Mouse (Mus musculus) embryonic facial prominence, embryonic 11.5 days (tissue): ENCODE measurements at regions not wholly inside any gene's neighbourhood (a gene's known extent, or its start where the extent isn't known, plus 50 kb on each side); places are given as distances from the start of the nearest gene placed in this dataset.

Experiments
- ATAC-seq: fragments of 200-750 bp; cut with Nextera tagmentation; replicated peaks from 2 replicates; pipeline ENCODE4 v1.8.0; 2017; ENCODE audit warnings: low read depth; ENCODE audit not compliant: insufficient number of reproducible peaks, low FRiP score, low TSS enrichment
- DNase-seq: peaks from one replicate; pipeline ENCODE4 v3.0.0-alpha.2; 2015; ENCODE audit warnings: low spot score
- H3K27ac ChIP-seq: fragments of 300-500 bp; sonication (generic); replicated peaks from 2 replicates; pipeline ENCODE4 v1.5.1; 2014; ENCODE audit warnings: mild to moderate bottlenecking, low read depth, low read length, control low read depth
- H3K27me3 ChIP-seq: fragments of 300-500 bp; sonication (generic); 2 replicates; pipeline ENCODE4 v1.6.1; 2014; ENCODE audit warnings: mild to moderate bottlenecking, low read length, moderate library complexity, mixed read lengths; ENCODE audit not compliant: control insufficient read depth, insufficient read depth
- H3K36me3 ChIP-seq: fragments of 300-500 bp; sonication (generic); replicated peaks from 2 replicates; pipeline ENCODE4 v1.6.1; 2014; ENCODE audit warnings: low read depth, mild to moderate bottlenecking, low read length, moderate library complexity, mixed read lengths; ENCODE audit not compliant: control insufficient read depth, insufficient read depth
- H3K4me1 ChIP-seq: fragments of 300-500 bp; sonication (generic); 2 replicates; pipeline ENCODE4 v1.6.1; 2014; ENCODE audit warnings: low read length, mixed read lengths; ENCODE audit not compliant: control insufficient read depth, insufficient read depth
- H3K4me2 ChIP-seq: fragments of 300-500 bp; sonication (generic); 2 replicates; pipeline ENCODE4 v1.6.1; 2014; ENCODE audit warnings: low read depth, mild to moderate bottlenecking, control low read depth, low read length, moderate library complexity
- H3K4me3 ChIP-seq: fragments of 300-500 bp; sonication (generic); 2 replicates; pipeline ENCODE4 v1.5.1; 2014; ENCODE audit warnings: low read depth, low read length, control low read depth
- H3K9ac ChIP-seq: fragments of 300-500 bp; sonication (generic); replicated peaks from 2 replicates; pipeline ENCODE4 v1.6.1; 2014; ENCODE audit warnings: mild to moderate bottlenecking, control low read depth, low read length
- H3K9me3 ChIP-seq: fragments of 300-500 bp; sonication (generic); replicated peaks from 2 replicates; pipeline ENCODE4 v1.6.1; 2016; ENCODE audit warnings: mild to moderate bottlenecking, low read length, inconsistent platforms, mixed read lengths; ENCODE audit not compliant: control insufficient read depth
- WGBS: fragments of 180-500 bp; shearing (Covaris S2); extraction: QIAGEN DNeasy Blood & Tissue Kit; methylation state at CpG from one replicate; pipeline ENCODE4 v1.1.7; 2014; 5-methylcytosine and 5-hydroxymethylcytosine counted together

DNA sequence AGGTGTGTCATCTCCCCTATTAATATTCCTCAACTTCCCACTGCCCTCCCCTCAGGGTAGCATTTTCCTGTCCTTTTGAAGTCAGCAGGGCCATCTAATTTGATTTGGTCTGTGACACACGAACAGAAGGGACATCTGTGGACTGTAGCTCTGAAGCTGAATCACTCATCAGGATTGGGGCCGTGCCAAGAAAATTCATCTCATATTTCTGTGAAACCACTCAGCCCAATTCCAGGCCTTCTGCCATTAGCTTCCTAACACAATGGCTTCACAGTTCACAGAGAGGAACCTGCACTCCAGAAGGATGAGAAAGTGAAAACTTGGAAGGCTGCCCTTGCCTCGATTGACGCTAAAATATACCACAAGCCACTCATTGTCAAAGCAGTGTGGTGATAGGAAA, 86.1 kb downstream of the Abhd5 start:
- H3K4me3 ChIP-seq: no peak overlapping the region
- no peak overlapping the region for H3K27ac ChIP-seq
- H3K9me3 ChIP-seq: no peaks in the 10 kb centered on the region
- H3K4me1 ChIP-seq: no peaks in the 10 kb centered on the region
- no peak for DNase-seq
- no peaks in the 10 kb centered on the region for H3K36me3 ChIP-seq
- H3K4me2 ChIP-seq: no peak overlapping the region
- no peak overlapping the region for H3K9ac ChIP-seq
- ATAC-seq: no peak
- no peaks in the 10 kb centered on the region for H3K27me3 ChIP-seq
- 79% methylated on average over 4 of the region's 4 CpGs for WGBS

DNA sequence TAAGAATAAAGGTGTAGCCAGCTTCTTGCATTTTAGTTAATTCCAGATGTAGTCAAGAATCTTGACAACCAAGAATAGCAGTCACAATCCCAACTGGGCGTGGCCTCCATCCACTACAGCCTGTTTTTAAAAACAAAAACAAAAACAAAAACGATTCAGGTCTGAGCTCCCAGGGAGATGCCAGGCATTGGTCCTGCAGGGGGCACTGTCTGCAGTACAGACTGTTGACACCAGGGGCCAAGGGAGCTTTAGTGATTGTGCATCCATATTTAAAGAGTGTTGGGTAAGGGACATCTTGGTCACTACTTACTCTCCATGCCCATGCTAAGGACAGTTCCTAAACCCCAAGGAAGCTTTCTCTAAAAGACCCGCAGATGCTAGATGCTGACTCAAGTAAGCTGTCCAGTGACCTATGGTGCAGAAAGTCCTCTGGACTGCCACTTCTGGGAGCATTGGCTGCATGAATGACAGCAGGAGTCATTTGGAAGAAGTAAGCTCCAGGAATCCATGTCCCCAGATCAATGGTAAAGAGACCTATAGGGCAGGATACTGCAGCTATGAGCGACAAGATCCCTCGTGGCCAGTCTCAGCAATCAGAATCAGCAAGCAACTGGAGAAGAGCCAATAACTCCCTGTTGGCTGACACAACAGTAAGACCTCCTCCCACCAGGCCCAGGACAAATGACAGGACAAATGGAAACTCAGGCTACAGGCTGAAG, 95.1 kb downstream of the Abhd5 start:
- DNase-seq: no peak
- WGBS: 77% methylated on average over 5 of the region's 5 CpGs
- H3K4me3 ChIP-seq: no peak overlapping the region
- ATAC-seq: no peak
- H3K9me3 ChIP-seq: no peaks in the 10 kb centered on the region
- no peaks in the 10 kb centered on the region for H3K4me1 ChIP-seq
- H3K36me3 ChIP-seq: no peaks in the 10 kb centered on the region
- H3K27me3 ChIP-seq: no peaks in the 10 kb centered on the region
- H3K9ac ChIP-seq: no peak overlapping the region
- H3K4me2 ChIP-seq: no peak overlapping the region
- no peak overlapping the region for H3K27ac ChIP-seq

DNA sequence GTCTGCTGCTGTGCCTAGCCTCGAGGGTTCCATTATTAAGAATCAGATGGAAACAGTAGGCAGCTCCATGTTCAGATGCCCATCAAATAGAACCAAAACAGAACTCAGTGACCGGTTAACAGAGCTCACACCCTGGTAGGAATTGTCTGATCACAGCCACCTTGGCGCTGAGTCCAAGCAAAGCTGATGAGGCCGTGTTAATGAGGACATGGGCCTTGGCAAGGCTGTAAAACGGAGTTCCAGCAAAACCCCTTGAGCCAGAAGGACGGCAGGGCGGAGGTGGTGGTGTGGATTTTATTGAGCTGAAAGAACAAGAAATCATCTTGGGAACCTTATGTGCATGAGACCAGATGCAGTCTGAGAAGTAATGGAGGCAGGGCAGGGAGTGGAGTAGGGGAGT, 96.2 kb downstream of the Abhd5 start:
- H3K4me3 ChIP-seq: no peak overlapping the region
- H3K4me2 ChIP-seq: no peak overlapping the region
- no peaks in the 10 kb centered on the region for H3K9me3 ChIP-seq
- DNase-seq (no peak), ATAC-seq (no peak)
- no peaks in the 10 kb centered on the region for H3K27me3 ChIP-seq
- H3K9ac ChIP-seq: no peak overlapping the region
- H3K27ac ChIP-seq: no peak overlapping the region
- WGBS: 86% methylated on average over 7 of the region's 7 CpGs
- H3K4me1 ChIP-seq: no peaks in the 10 kb centered on the region
- H3K36me3 ChIP-seq: no peaks in the 10 kb centered on the region

DNA sequence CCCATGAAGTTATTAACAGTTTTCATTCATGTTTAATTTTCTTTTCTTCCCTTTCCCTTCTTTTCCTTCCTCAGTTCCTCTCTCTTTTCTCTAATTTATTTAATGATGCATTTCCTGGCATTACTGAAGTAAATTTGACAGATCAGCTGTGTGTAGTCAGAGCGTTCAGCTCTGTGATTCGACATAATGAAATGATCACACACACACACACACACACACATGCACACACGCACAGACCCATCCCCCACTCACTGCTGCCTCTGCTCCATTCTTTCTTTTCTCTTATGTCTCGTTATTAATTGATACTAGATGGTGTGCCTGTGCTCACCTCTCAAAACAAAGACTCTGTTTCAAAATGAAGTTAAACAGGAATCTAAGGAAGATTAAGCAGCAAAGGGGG, 96.9 kb downstream of the Abhd5 start:
- Histone ChIP-seq H3K27me3 (no peaks in the 10 kb centered on the region), H3K9me3 (no peaks in the 10 kb centered on the region), H3K4me2 (no peak overlapping the region), H3K4me1 (no peaks in the 10 kb centered on the region), H3K4me3 (no peak overlapping the region), H3K9ac (no peak overlapping the region), H3K27ac (no peak overlapping the region), H3K36me3 (no peaks in the 10 kb centered on the region)
- WGBS: 60% methylated on average over 4 of the region's 4 CpGs
- ATAC-seq (no peak), DNase-seq (peak; percentile 21)

DNA sequence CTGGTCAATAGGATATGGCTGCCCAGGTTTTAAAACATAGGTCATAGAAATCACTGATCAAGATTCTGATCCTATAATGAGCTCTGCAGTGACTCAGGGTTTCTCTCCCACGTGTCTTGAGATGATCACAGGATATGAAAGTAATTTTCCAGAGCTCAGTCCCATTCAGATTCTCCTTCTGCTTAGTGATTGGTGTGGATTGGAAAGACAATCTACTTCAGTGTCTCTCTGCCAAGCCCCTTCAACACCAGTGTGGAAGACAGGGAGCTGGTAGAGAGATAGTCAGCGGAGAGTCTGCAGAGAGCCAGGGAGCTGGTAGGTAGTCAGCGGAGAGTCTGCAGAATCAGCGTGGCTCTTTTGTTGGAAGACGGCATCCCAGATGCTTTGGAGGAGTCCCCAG, 99.1 kb downstream of the Abhd5 start:
- ATAC-seq: no peak
- H3K27ac ChIP-seq: no peak overlapping the region
- no peaks in the 10 kb centered on the region for H3K4me1 ChIP-seq
- no peak overlapping the region for H3K4me2 ChIP-seq
- WGBS: 68% methylated on average over 5 of the region's 5 CpGs
- no peaks in the 10 kb centered on the region for H3K36me3 ChIP-seq
- H3K9me3 ChIP-seq: no peaks in the 10 kb centered on the region
- H3K4me3 ChIP-seq: no peak overlapping the region
- no peak overlapping the region for H3K9ac ChIP-seq
- no peaks in the 10 kb centered on the region for H3K27me3 ChIP-seq
- DNase-seq: no peak

DNA sequence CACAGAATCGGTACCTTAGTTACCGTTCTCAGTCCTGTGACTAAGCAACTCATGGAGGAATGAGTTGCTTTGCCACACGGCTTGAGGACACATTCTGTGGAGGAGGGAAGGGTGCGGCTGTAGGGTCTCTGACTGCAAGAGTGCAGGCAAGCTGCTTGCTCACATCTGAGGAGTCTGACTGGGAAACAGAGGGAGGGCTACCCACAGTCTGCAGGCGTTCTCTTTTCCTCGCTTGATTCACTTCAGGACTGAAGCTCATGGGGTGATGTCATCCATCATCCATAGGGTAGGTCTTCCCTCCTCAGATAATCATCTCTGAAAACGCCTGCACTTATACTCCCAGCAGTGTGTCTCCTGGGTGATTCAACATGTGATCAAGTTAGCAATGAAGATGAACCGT, 103.9 kb downstream of the Abhd5 start:
- no peak overlapping the region for H3K27ac ChIP-seq
- H3K27me3 ChIP-seq: no peaks in the 10 kb centered on the region
- H3K36me3 ChIP-seq: no peaks in the 10 kb centered on the region
- H3K4me2 ChIP-seq: no peak overlapping the region
- no peaks in the 10 kb centered on the region for H3K4me1 ChIP-seq
- WGBS: 84% methylated on average over 8 of the region's 8 CpGs
- ATAC-seq (no peak), DNase-seq (no peak)
- no peaks in the 10 kb centered on the region for H3K9me3 ChIP-seq
- no peak overlapping the region for H3K4me3 ChIP-seq
- H3K9ac ChIP-seq: no peak overlapping the region

DNA sequence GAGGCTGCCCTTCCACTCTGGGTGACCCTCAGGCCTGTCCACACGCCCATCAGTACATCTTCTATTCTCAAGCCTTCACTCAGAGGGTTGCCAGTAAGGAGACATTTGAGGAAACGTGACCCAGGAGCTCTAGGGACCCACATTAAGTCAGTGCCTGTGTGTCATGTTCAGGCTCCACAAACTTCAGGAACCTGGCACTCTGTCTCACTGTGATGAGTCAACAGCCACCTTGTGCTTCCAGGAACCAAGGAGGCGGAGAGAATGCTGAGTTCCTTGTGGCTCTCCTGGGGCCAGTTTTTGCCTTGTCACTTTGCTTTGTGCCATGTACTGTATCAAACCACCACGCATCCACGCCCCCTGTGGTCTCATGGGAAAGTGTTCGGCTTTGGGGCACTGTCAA, 104.4 kb downstream of the Abhd5 start:
- WGBS: 65% methylated on average over 6 of the region's 6 CpGs
- DNase-seq (no peak), ATAC-seq (no peak)
- no peak overlapping the region for H3K4me3 ChIP-seq
- no peak overlapping the region for H3K27ac ChIP-seq
- no peak overlapping the region for H3K4me2 ChIP-seq
- no peaks in the 10 kb centered on the region for H3K27me3 ChIP-seq
- no peaks in the 10 kb centered on the region for H3K9me3 ChIP-seq
- no peaks in the 10 kb centered on the region for H3K4me1 ChIP-seq
- no peaks in the 10 kb centered on the region for H3K36me3 ChIP-seq
- H3K9ac ChIP-seq: no peak overlapping the region

DNA sequence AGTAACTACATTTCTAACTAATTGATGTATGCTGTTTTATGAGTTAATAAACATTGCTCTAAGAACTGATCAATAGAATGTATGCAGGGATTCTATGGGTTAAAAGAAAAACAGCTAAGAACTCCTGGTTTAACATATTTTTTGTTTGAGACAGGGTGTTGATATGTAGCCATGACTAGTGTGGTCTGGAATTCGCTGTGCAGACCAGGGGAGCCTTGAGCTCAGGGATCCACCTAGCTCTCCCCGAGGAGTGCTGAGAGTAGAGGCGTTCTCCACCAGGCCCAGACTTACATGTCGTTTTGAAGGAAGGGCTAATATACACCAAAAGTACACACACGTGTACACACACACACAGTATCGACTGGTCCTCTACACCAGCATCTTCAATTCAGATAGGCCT, 108.1 kb downstream of the Abhd5 start:
- Histone ChIP-seq H3K27me3 (no peaks in the 10 kb centered on the region), H3K4me1 (no peaks in the 10 kb centered on the region), H3K27ac (no peak overlapping the region), H3K9ac (no peak overlapping the region), H3K4me3 (no peak overlapping the region), H3K9me3 (no peaks in the 10 kb centered on the region), H3K36me3 (no peaks in the 10 kb centered on the region), H3K4me2 (no peak overlapping the region)
- WGBS: 88% methylated on average over 6 of the region's 6 CpGs
- no peak for ATAC-seq
- no peak for DNase-seq
